Mouse (Mus musculus): ENCODE measurements at regions not wholly inside any gene's neighbourhood (a gene's known extent, or its start where the extent isn't known, plus 50 kb on each side); places are given as distances from the start of the nearest gene placed in this dataset.

- Histone ChIP-seq H3K9me3 (ENCODE audit: control insufficient read depth, low read length) (no peaks in the 10 kb centered on the region), H3K36me3 (ENCODE audit: control insufficient read depth, insufficient read depth, low read length) (no peaks in the 10 kb centered on the region), H3K4me3 (ENCODE audit: low read depth, low read length) (no peak overlapping the region), H3K27me3 (replicated peaks; ENCODE audit: control insufficient read depth, insufficient read depth, low read length) (no peaks in the 10 kb centered on the region), H3K9ac (ENCODE audit: low read depth, low read length) (no peak overlapping the region), H3K4me1 (ENCODE audit: control insufficient read depth, insufficient read depth, low read length) (no peaks in the 10 kb centered on the region), H3K4me2 (ENCODE audit: low read depth, low read length) (no peak overlapping the region), H3K27ac (replicated peaks; ENCODE audit: low read depth, low read length) (no peak overlapping the region)
- no peak for DNase-seq (ENCODE audit: low spot score)
- no peak for ATAC-seq (ENCODE audit: low read depth)
- WGBS = 85% methylated on average over 1 of the region's 1 CpGs
These were observed 101.2 kb upstream of the Fam184a start for GRCm38 (mm10) chr10:53852091-53852490.

GRCm38 (mm10) chr10:53850568-53850967 is 99.6 kb upstream of the Fam184a start:
- DNase-seq (ENCODE audit: low spot score) = no peak
- no peak overlapping the region for H3K4me3 ChIP-seq (ENCODE audit: low read depth, low read length)
- no peak overlapping the region for H3K27ac ChIP-seq (replicated peaks; ENCODE audit: low read depth, low read length)
- no peaks in the 10 kb centered on the region for H3K4me1 ChIP-seq (ENCODE audit: control insufficient read depth, insufficient read depth, low read length)
- no peak overlapping the region for H3K4me2 ChIP-seq (ENCODE audit: low read depth, low read length)
- no peaks in the 10 kb centered on the region for H3K27me3 ChIP-seq (replicated peaks; ENCODE audit: control insufficient read depth, insufficient read depth, low read length)
- no peak for ATAC-seq (ENCODE audit: low read depth)
- H3K36me3 ChIP-seq (ENCODE audit: control insufficient read depth, insufficient read depth, low read length) = no peaks in the 10 kb centered on the region
- no peak overlapping the region for H3K9ac ChIP-seq (ENCODE audit: low read depth, low read length)
- no peaks in the 10 kb centered on the region for H3K9me3 ChIP-seq (ENCODE audit: control insufficient read depth, low read length)
- 56% methylated on average over 4 of the region's 4 CpGs for WGBS

- Histone ChIP-seq H3K27ac (replicated peaks; ENCODE audit: low read depth, low read length) (no peak overlapping the region), H3K4me3 (ENCODE audit: low read depth, low read length) (no peak overlapping the region), H3K4me2 (ENCODE audit: low read depth, low read length) (no peak overlapping the region), H3K9me3 (ENCODE audit: control insufficient read depth, low read length) (no peaks in the 10 kb centered on the region), H3K9ac (ENCODE audit: low read depth, low read length) (no peak overlapping the region), H3K27me3 (replicated peaks; ENCODE audit: control insufficient read depth, insufficient read depth, low read length) (no peaks in the 10 kb centered on the region), H3K4me1 (ENCODE audit: control insufficient read depth, insufficient read depth, low read length) (no peaks in the 10 kb centered on the region), H3K36me3 (ENCODE audit: control insufficient read depth, insufficient read depth, low read length) (no peaks in the 10 kb centered on the region)
- no peak for ATAC-seq (ENCODE audit: low read depth)
- peak; percentile 48 for DNase-seq (ENCODE audit: low spot score)
- WGBS = 53% methylated on average over 2 of the region's 2 CpGs
These were observed 62.3 kb upstream of the Fam184a start for GRCm38 (mm10) chr10:53813244-53813620.

GRCm38 (mm10) chr10:53812597-53813243 is 61.8 kb upstream of the Fam184a start:
- H3K36me3 ChIP-seq (ENCODE audit: control insufficient read depth, insufficient read depth, low read length) = no peaks in the 10 kb centered on the region
- no peaks in the 10 kb centered on the region for H3K27me3 ChIP-seq (replicated peaks; ENCODE audit: control insufficient read depth, insufficient read depth, low read length)
- H3K4me3 ChIP-seq (ENCODE audit: low read depth, low read length) = no peak overlapping the region
- H3K4me1 ChIP-seq (ENCODE audit: control insufficient read depth, insufficient read depth, low read length) = no peaks in the 10 kb centered on the region
- H3K4me2 ChIP-seq (ENCODE audit: low read depth, low read length) = no peak overlapping the region; the same call in 1 of the 2 replicates
- WGBS = 27% methylated on average over 7 of the region's 7 CpGs
- ATAC-seq (ENCODE audit: low read depth) (no peak; the same call in 1 of the 2 replicates), DNase-seq (ENCODE audit: low spot score) (peak; percentile 73)
- H3K9me3 ChIP-seq (ENCODE audit: control insufficient read depth, low read length) = no peaks in the 10 kb centered on the region
- H3K27ac ChIP-seq (replicated peaks; ENCODE audit: low read depth, low read length) = no peak overlapping the region
- no peak overlapping the region for H3K9ac ChIP-seq (ENCODE audit: low read depth, low read length)

GRCm38 (mm10) chr10:53811904-53812596 is 61.1 kb upstream of the Fam184a start:
- DNase-seq (ENCODE audit: low spot score) = no peak
- no peaks in the 10 kb centered on the region for H3K9me3 ChIP-seq (ENCODE audit: control insufficient read depth, low read length)
- 64% methylated on average over 14 of the region's 14 CpGs for WGBS
- no peaks in the 10 kb centered on the region for H3K4me1 ChIP-seq (ENCODE audit: control insufficient read depth, insufficient read depth, low read length)
- H3K27ac ChIP-seq (replicated peaks; ENCODE audit: low read depth, low read length) = no peak overlapping the region
- no peaks in the 10 kb centered on the region for H3K27me3 ChIP-seq (replicated peaks; ENCODE audit: control insufficient read depth, insufficient read depth, low read length)
- no peaks in the 10 kb centered on the region for H3K36me3 ChIP-seq (ENCODE audit: control insufficient read depth, insufficient read depth, low read length)
- no peak overlapping the region for H3K4me3 ChIP-seq (ENCODE audit: low read depth, low read length)
- no peak overlapping the region; the same call in 1 of the 2 replicates for H3K4me2 ChIP-seq (ENCODE audit: low read depth, low read length)
- no peak overlapping the region for H3K9ac ChIP-seq (ENCODE audit: low read depth, low read length)
- no peak for ATAC-seq (ENCODE audit: low read depth)

DNA sequence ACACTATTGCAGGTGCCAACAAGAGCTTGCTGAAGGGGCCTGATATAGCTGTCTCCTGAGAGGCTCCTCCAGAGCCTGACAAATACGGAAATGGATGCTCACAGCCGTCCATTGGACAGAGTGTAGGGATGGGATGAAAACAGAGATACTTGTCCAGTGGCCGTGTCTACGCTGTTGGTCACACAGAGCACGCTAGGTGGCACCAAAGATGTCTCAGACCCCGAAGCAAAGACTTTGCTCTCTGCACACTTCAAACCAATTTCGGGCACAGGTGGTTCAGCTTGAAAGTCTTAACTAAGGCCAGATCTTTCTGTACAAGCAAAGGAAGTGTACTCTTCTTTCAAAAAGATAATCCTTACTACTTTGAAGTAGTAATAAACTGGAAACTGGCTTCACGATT is 55.8 kb upstream of the Fam184a start:
- DNase-seq (ENCODE audit: low spot score) (no peak), ATAC-seq (ENCODE audit: low read depth) (no peak)

DNA sequence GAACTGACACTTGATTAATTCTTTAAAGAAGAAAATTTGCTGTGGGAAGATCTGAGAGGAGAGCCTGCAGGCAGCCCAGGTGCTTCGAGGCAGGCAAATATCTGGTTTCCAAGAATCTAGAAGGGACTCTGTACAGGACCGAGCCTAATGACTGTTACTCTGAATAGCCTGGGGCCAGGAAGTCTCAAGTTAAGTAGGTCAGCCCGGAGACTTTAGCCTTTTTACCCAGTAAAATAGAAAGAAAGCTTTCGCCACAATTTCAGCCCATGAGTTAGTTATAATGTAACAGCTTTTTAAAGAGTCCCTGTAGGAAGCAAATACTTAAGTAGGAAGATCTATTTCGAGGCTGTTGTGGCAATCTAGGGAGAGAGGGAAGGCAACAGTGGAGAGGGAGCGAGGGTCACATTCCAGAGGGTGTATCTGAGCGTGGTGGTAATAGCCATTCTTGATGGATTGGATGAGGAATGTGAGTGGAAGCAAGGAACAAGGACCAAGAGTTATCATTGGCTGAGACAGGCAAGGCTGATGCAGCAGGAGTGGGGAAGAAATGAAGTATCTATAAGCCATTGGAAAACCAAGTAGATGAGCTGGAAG is 50.2 kb upstream of the Fam184a start:
- WGBS = 31% methylated on average over 7 of the region's 7 CpGs
- no peaks in the 10 kb centered on the region for H3K36me3 ChIP-seq (ENCODE audit: control insufficient read depth, insufficient read depth, low read length)
- ATAC-seq (ENCODE audit: low read depth) = no peak
- no peak overlapping the region for H3K4me2 ChIP-seq (ENCODE audit: low read depth, low read length)
- H3K27ac ChIP-seq (replicated peaks; ENCODE audit: low read depth, low read length) = no peak overlapping the region
- no peaks in the 10 kb centered on the region for H3K9me3 ChIP-seq (ENCODE audit: control insufficient read depth, low read length)
- H3K27me3 ChIP-seq (replicated peaks; ENCODE audit: control insufficient read depth, insufficient read depth, low read length) = no peaks in the 10 kb centered on the region
- no peak overlapping the region for H3K9ac ChIP-seq (ENCODE audit: low read depth, low read length)
- DNase-seq (ENCODE audit: low spot score) = no peak
- no peaks in the 10 kb centered on the region for H3K4me1 ChIP-seq (ENCODE audit: control insufficient read depth, insufficient read depth, low read length)
- H3K4me3 ChIP-seq (ENCODE audit: low read depth, low read length) = no peak overlapping the region

More for the DNA sequence above, 55.8 kb upstream of the Fam184a start:
- Histone ChIP-seq H3K9ac (ENCODE audit: low read depth, low read length) (no peak overlapping the region), H3K4me1 (ENCODE audit: control insufficient read depth, insufficient read depth, low read length) (no peaks in the 10 kb centered on the region), H3K9me3 (ENCODE audit: control insufficient read depth, low read length) (no peaks in the 10 kb centered on the region), H3K27ac (replicated peaks; ENCODE audit: low read depth, low read length) (no peak overlapping the region), H3K4me3 (ENCODE audit: low read depth, low read length) (no peak overlapping the region), H3K36me3 (ENCODE audit: control insufficient read depth, insufficient read depth, low read length) (no peaks in the 10 kb centered on the region), H3K4me2 (ENCODE audit: low read depth, low read length) (no peak overlapping the region), H3K27me3 (replicated peaks; ENCODE audit: control insufficient read depth, insufficient read depth, low read length) (no peaks in the 10 kb centered on the region)
- WGBS = 63% methylated on average over 8 of the region's 8 CpGs

Measured in embryonic facial prominence, embryonic 14.5 days (tissue).